Mouse (Mus musculus): ENCODE results near the gene Arl5c.

DNA sequence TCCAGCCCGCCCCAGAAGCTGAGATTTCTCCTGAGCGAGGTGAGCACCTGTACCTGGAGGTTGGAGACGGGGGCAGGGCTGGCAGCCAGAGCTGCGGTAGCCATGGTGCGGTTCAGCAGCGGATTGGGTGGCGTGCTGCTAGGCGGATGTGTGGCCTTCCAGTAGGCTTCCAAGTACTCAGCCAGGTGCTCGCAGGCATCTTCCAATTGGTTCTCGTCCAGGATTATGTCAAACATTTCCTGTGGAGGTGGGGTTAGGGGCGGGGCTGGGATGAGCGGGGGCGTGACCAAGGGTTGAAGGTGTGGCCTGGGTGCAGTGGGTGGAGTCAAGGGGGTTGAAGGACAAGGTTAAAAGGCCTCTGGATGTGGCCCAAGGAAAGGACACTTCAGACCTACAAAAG, 9.1 kb upstream of the Arl5c start:
- TF ChIP-seq USF1 (IDR thresholded peaks at IDR 0.05; ENCODE audit: low read depth) (no peak), POLR2A (IDR thresholded peaks at IDR 0.05; ENCODE audit: insufficient read length, low read depth) (no peak), TCF12 (IDR thresholded peaks at IDR 0.05; ENCODE audit: insufficient read depth, poor library complexity, severe bottlenecking) (no peak), REST (IDR thresholded peaks at IDR 0.05; ENCODE audit: insufficient read depth, insufficient read length) (no peak), MAX (IDR thresholded peaks at IDR 0.05; ENCODE audit: low read depth) (no peak)

Data from myocyte (in vitro differentiated cells).